Mouse (Mus musculus): ENCODE results near the gene Marcksl1.

Gene Marcksl1

GRCm38 (mm10) chr4:129557256-129557808 is 44.0 kb downstream of the Marcksl1 start:
- DNase-seq (ENCODE audit: low spot score in 2 of 2), result no peak

- DNase-seq (ENCODE audit: low spot score in 2 of 2), result no peak
Observed at GRCm38 (mm10) chr4:129558321-129558955, 45.1 kb downstream of the Marcksl1 start.

DNA sequence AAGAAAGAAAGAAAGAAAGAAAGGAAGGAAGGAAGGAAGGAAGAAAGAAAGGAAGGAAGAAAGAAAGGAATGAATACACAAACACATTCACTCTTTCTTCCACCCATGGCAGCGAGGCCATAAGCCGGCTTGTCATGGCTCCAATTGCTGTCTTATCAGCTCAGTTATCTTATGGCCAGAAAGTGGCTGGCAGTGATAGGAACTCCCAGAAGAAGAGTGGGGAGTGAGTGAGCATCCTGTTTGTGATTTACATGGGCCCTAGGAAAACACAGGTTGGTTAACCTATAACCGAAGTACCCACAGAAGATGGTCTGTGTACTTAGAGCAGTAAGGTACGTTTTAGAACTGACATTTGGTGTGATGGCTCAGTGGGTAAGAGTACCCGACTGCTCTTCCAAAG is 47.8 kb downstream of the Marcksl1 start:
- no peak for DNase-seq (ENCODE audit: low spot score in 2 of 2)

GRCm38 (mm10) chr4:129563718-129564117 is 50.3 kb downstream of the Marcksl1 start:
- no peak for DNase-seq (ENCODE audit: low spot score in 2 of 2)

DNA sequence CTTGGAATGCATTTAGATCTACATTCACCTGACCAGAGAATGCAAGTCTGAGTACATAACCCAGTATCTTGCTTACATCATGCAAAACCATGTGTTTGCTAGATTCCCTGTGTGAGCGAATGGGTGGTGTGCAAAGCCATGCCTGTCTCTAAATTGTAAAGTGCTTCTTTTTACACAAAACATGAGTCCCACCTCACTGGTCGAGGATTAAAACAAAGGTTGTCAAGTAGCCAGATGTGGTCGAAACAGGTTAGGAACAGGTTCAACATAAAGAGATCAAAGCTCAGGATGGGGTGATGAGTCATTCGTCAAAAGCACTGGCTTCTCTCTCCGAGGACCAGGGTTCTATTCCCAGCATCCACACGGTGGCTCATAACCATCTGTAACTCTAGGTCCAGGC is 51.8 kb downstream of the Marcksl1 start:
- DNase-seq (ENCODE audit: low spot score in 2 of 2), result no peak

All from right cerebral cortex, postnatal 10 days (tissue).